Mouse (Mus musculus): Measurements from ENCODE around the gene Alg6. TPM values are rescaled to one million over a fixed set of nuclear protein-coding genes. Genes with fewer than 3 reads are reported as not detected.

The Alg6 gene
- total RNA-seq, 2 experiments from 2014 or later = 13.5 to 14.0 TPM

Other genes starting within 250 kb of the Alg6 start
- gene Foxd3, start 59.4 kb upstream of the Alg6 start, total RNA-seq (2021) = not detected
- gene Efcab7, start 113.5 kb downstream of the Alg6 start, total RNA-seq (2021) = 1 to 10 TPM; 7.5 to 8.0 TPM
- 10 to 100 TPM; 39.6 to 43.4 TPM for gene Pgm1, start 213.8 kb downstream of the Alg6 start, total RNA-seq (2021)
- gene Itgb3bp, start 214.1 kb downstream of the Alg6 start, total RNA-seq (2021) = 1 to 10 TPM; 2.0 to 3.1 TPM